Mouse (Mus musculus) embryonic facial prominence, embryonic 11.5 days (tissue): Measurements from ENCODE around the gene Znhit3. TPM values are rescaled to one million over a fixed set of nuclear protein-coding genes. Genes with fewer than 3 reads are reported as not detected.

Source experiments
- ATAC-seq: fragments of 200-750 bp; cut with Nextera tagmentation; replicated peaks from 2 replicates; pipeline ENCODE4 v1.8.0; 2017; ENCODE audit warnings: low read depth; ENCODE audit not compliant: insufficient number of reproducible peaks, low FRiP score, low TSS enrichment
- DNase-seq: peaks from one replicate; pipeline ENCODE4 v3.0.0-alpha.2; 2015; ENCODE audit warnings: low spot score
- H3K27ac ChIP-seq: fragments of 300-500 bp; sonication (generic); replicated peaks from 2 replicates; pipeline ENCODE4 v1.5.1; 2014; ENCODE audit warnings: mild to moderate bottlenecking, low read depth, low read length, control low read depth
- H3K27me3 ChIP-seq: fragments of 300-500 bp; sonication (generic); 2 replicates; pipeline ENCODE4 v1.6.1; 2014; ENCODE audit warnings: mild to moderate bottlenecking, low read length, moderate library complexity, mixed read lengths; ENCODE audit not compliant: control insufficient read depth, insufficient read depth
- H3K36me3 ChIP-seq: fragments of 300-500 bp; sonication (generic); replicated peaks from 2 replicates; pipeline ENCODE4 v1.6.1; 2014; ENCODE audit warnings: low read depth, mild to moderate bottlenecking, low read length, moderate library complexity, mixed read lengths; ENCODE audit not compliant: control insufficient read depth, insufficient read depth
- H3K4me1 ChIP-seq: fragments of 300-500 bp; sonication (generic); 2 replicates; pipeline ENCODE4 v1.6.1; 2014; ENCODE audit warnings: low read length, mixed read lengths; ENCODE audit not compliant: control insufficient read depth, insufficient read depth
- H3K4me2 ChIP-seq: fragments of 300-500 bp; sonication (generic); 2 replicates; pipeline ENCODE4 v1.6.1; 2014; ENCODE audit warnings: low read depth, mild to moderate bottlenecking, control low read depth, low read length, moderate library complexity
- H3K4me3 ChIP-seq: fragments of 300-500 bp; sonication (generic); 2 replicates; pipeline ENCODE4 v1.5.1; 2014; ENCODE audit warnings: low read depth, low read length, control low read depth
- H3K9ac ChIP-seq: fragments of 300-500 bp; sonication (generic); replicated peaks from 2 replicates; pipeline ENCODE4 v1.6.1; 2014; ENCODE audit warnings: mild to moderate bottlenecking, control low read depth, low read length
- H3K9me3 ChIP-seq: fragments of 300-500 bp; sonication (generic); replicated peaks from 2 replicates; pipeline ENCODE4 v1.6.1; 2016; ENCODE audit warnings: mild to moderate bottlenecking, low read length, inconsistent platforms, mixed read lengths; ENCODE audit not compliant: control insufficient read depth
- WGBS: fragments of 180-500 bp; shearing (Covaris S2); extraction: QIAGEN DNeasy Blood & Tissue Kit; methylation state at CpG from one replicate; pipeline ENCODE4 v1.1.7; 2014; 5-methylcytosine and 5-hydroxymethylcytosine counted together
- polyA plus RNA-seq: library from polyadenylated mRNA; unstranded; fragments of >200 nt; fragmentation: Nextera tagmentation; extraction: Ambion mirVana; gene quantifications from 2 replicates; pipeline ENCODE4 v1.2.1, GENCODE M21; 2014

The Znhit3 gene
- polyA plus RNA-seq, 1 experiment from 2014 or later, result 77.0 TPM

- Histone ChIP-seq H3K4me1 (no peaks in the 10 kb centered on the region), H3K4me3 (no peak overlapping the region), H3K36me3 (no peaks in the 10 kb centered on the region), H3K4me2 (no peak overlapping the region), H3K27ac (no peak overlapping the region), H3K9ac (no peak overlapping the region), H3K9me3 (no peaks in the 10 kb centered on the region), H3K27me3 (no peaks in the 10 kb centered on the region)
- 47% methylated on average over 3 of the region's 3 CpGs for WGBS
- ATAC-seq (no peak), DNase-seq (peak; percentile 61)
Measured at GRCm38 (mm10) chr11:84919276-84919675, 3.1 kb upstream of the Znhit3 start.

- 7% methylated on average over 16 of the region's 16 CpGs for WGBS
- Histone ChIP-seq H3K4me3 (no peak overlapping the region), H3K4me1 (no peaks in the 10 kb centered on the region), H3K9ac (no peak overlapping the region), H3K4me2 (peak overlapping the region; percentile 25; the same call in 1 of the 2 replicates), H3K27ac (no peak overlapping the region), H3K36me3 (no peaks in the 10 kb centered on the region; the same call in 1 of the 2 replicates), H3K27me3 (no peaks in the 10 kb centered on the region), H3K9me3 (no peaks in the 10 kb centered on the region)
- DNase-seq (peak; percentile 87), ATAC-seq (peak; percentile 80; the same call in 1 of the 2 replicates)
Measured at GRCm38 (mm10) chr11:84918425-84918824, 2.3 kb upstream of the Znhit3 start.

GRCm38 (mm10) chr11:84916703-84917300, 636 bp upstream of the Znhit3 start:
- Histone ChIP-seq H3K27ac (no peak overlapping the region), H3K9me3 (no peaks in the 10 kb centered on the region), H3K4me2 (peak overlapping the region; percentile 42), H3K36me3 (no peaks in the 10 kb centered on the region; the same call in none of the 2 replicates), H3K9ac (peak overlapping the region; percentile 88), H3K4me1 (no peaks in the 10 kb centered on the region), H3K4me3 (peak overlapping the region; percentile 96), H3K27me3 (no peaks in the 10 kb centered on the region)
- no peak for DNase-seq
- ATAC-seq, result no peak
- 52% methylated on average over 7 of the region's 7 CpGs for WGBS

- ATAC-seq, result no peak
- Histone ChIP-seq H3K9me3 (no peaks in the 10 kb centered on the region), H3K9ac (no peak overlapping the region), H3K27ac (no peak overlapping the region), H3K4me1 (no peaks in the 10 kb centered on the region), H3K4me2 (no peak overlapping the region), H3K27me3 (no peaks in the 10 kb centered on the region), H3K36me3 (no peaks in the 10 kb centered on the region; the same call in none of the 2 replicates), H3K4me3 (no peak overlapping the region)
- no peak for DNase-seq
- 77% methylated on average over 5 of the region's 5 CpGs for WGBS
Measured at GRCm38 (mm10) chr11:84914673-84915072, 1.5 kb downstream of the Znhit3 start.

- DNase-seq (no peak), ATAC-seq (no peak)
- no peak overlapping the region for H3K9ac ChIP-seq
- no peaks in the 10 kb centered on the region for H3K9me3 ChIP-seq
- 75% methylated on average over 4 of the region's 4 CpGs for WGBS
- H3K4me2 ChIP-seq, result no peak overlapping the region
- H3K4me3 ChIP-seq, result no peak overlapping the region
- no peaks in the 10 kb centered on the region; the same call in none of the 2 replicates for H3K36me3 ChIP-seq
- H3K27ac ChIP-seq, result no peak overlapping the region
- no peaks in the 10 kb centered on the region for H3K27me3 ChIP-seq
- no peaks in the 10 kb centered on the region for H3K4me1 ChIP-seq
Measured at GRCm38 (mm10) chr11:84910411-84910810, 5.8 kb downstream of the Znhit3 start.

- DNase-seq (no peak), ATAC-seq (no peak)
- Histone ChIP-seq H3K27me3 (no peaks in the 10 kb centered on the region), H3K9me3 (no peaks in the 10 kb centered on the region), H3K27ac (no peak overlapping the region), H3K4me3 (no peak overlapping the region), H3K9ac (no peak overlapping the region), H3K4me2 (no peak overlapping the region), H3K4me1 (no peaks in the 10 kb centered on the region), H3K36me3 (no peaks in the 10 kb centered on the region; the same call in 1 of the 2 replicates)
- 90% methylated on average over 6 of the region's 6 CpGs for WGBS
Measured at GRCm38 (mm10) chr11:84908480-84908879, 7.7 kb downstream of the Znhit3 start.

GRCm38 (mm10) chr11:84907081-84907480, 9.1 kb downstream of the Znhit3 start:
- H3K27me3 ChIP-seq, result no peaks in the 10 kb centered on the region
- ATAC-seq (no peak), DNase-seq (no peak)
- H3K4me3 ChIP-seq, result no peak overlapping the region
- no peak overlapping the region for H3K9ac ChIP-seq
- no peak overlapping the region for H3K4me2 ChIP-seq
- H3K27ac ChIP-seq, result no peak overlapping the region
- H3K4me1 ChIP-seq, result no peaks in the 10 kb centered on the region
- no peaks in the 10 kb centered on the region for H3K36me3 ChIP-seq
- H3K9me3 ChIP-seq, result no peaks in the 10 kb centered on the region
- 79% methylated on average over 3 of the region's 3 CpGs for WGBS

- Histone ChIP-seq H3K4me2 (no peak overlapping the region), H3K27ac (no peak overlapping the region), H3K9me3 (no peaks in the 10 kb centered on the region), H3K36me3 (peaks cover 5% of the 10 kb centered on the region), H3K9ac (no peak overlapping the region), H3K27me3 (no peaks in the 10 kb centered on the region), H3K4me3 (no peak overlapping the region), H3K4me1 (no peaks in the 10 kb centered on the region)
- WGBS, result 87% methylated on average over 9 of the region's 9 CpGs
- ATAC-seq, result no peak
- DNase-seq, result no peak
Measured at GRCm38 (mm10) chr11:84904597-84905144, 11.5 kb downstream of the Znhit3 start.
